Mouse (Mus musculus) thymus, adult 2 months (tissue): ENCODE measurements around the gene Slc12a8. TPM values are rescaled to one million over a fixed set of nuclear protein-coding genes. Genes with fewer than 3 reads are reported as not detected.

ENCODE experiments used
- DNase-seq: peaks from one replicate; pipeline ENCODE4 v3.0.0; 2021
- H3K27ac ChIP-seq: fragments of 200-500 bp; 2 replicates; pipeline ENCODE4 v1.5.1; 2012; ENCODE audit warnings: low read length, control low read depth; ENCODE audit not compliant: control insufficient read depth, insufficient read depth
- H3K27me3 ChIP-seq: fragments of 200-500 bp; 2 replicates; pipeline ENCODE4 v1.6.1; 2012; ENCODE audit warnings: mild to moderate bottlenecking, low read length, moderate library complexity, mixed read lengths; ENCODE audit not compliant: control insufficient read depth, insufficient read depth
- H3K36me3 ChIP-seq: fragments of 200-500 bp; 2 replicates; pipeline ENCODE4 v1.6.1; 2012; ENCODE audit warnings: mild to moderate bottlenecking, low read length, moderate library complexity; ENCODE audit not compliant: control insufficient read depth, insufficient read depth
- H3K4me1 ChIP-seq: fragments of 200-500 bp; replicated peaks from 2 replicates; pipeline ENCODE4 v1.6.1; 2012; ENCODE audit warnings: low read length; ENCODE audit not compliant: control insufficient read depth, insufficient read depth
- H3K4me3 ChIP-seq: fragments of 200-500 bp; 2 replicates; pipeline ENCODE4 v1.5.1; 2012; ENCODE audit warnings: mild to moderate bottlenecking, low read length, control low read depth, moderate library complexity; ENCODE audit not compliant: control insufficient read depth, insufficient read depth
- CTCF ChIP-seq: fragments of 200-500 bp; IDR thresholded peaks from 2 replicates; pipeline ENCODE4 v1.5.1; 2012; ENCODE audit warnings: mild to moderate bottlenecking, control low read depth, low read length, moderate library complexity, borderline replicate concordance; ENCODE audit not compliant: control insufficient read depth, poor library complexity, insufficient read depth; ENCODE audit errors: extremely low read depth
- POLR2A ChIP-seq: fragments of 200-500 bp; IDR thresholded peaks from 2 replicates; pipeline ENCODE4 v1.6.1; 2012; ENCODE audit warnings: mild to moderate bottlenecking, low read length, control low read depth, moderate library complexity; ENCODE audit not compliant: control insufficient read depth, poor library complexity, insufficient read depth; ENCODE audit errors: extremely low read depth
- WGBS: fragments of 180-500 bp; shearing (Covaris S2); methylation state at CpG from one replicate; pipeline ENCODE4 v1.1.7; 2018; 5-methylcytosine and 5-hydroxymethylcytosine counted together
- polyA plus RNA-seq: library from polyadenylated mRNA; depleted of rRNA; stranded (reverse); fragments of >200 nt; gene quantifications from 2 replicates; pipeline ENCODE4 v1.2.3, GENCODE M21; 2012; rRNA removed

Gene Slc12a8
- polyA plus RNA-seq = 0.50 and 0.51 TPM in 2 replicates

- H3K4me3 ChIP-seq = no peak within 1 kb of the TSS
Measured at GRCm38 (mm10) chr16:33516807-33517565, at the start of gene Slc12a8. Gene Slc12a8 (plus strand): TSS chr16:33517328.

GRCm38 (mm10) chr16:33467451-33467850 lies 49.7 kb upstream of the Slc12a8 start:
- Histone ChIP-seq H3K36me3 (peaks cover 12% of the 10 kb centered on the region), H3K4me1 (no peaks in the 10 kb centered on the region), H3K27me3 (no peaks in the 10 kb centered on the region), H3K27ac (no peak overlapping the region), H3K4me3 (no peak overlapping the region)
- DNase-seq = no peak
- 93% methylated on average over 6 of the region's 6 CpGs for WGBS
- no peak for TF ChIP-seq CTCF
- TF ChIP-seq POLR2A = no peak

More at GRCm38 (mm10) chr16:33516807-33517565, at the start of gene Slc12a8:
- 26% methylated on average over 27 of the region's 27 CpGs for WGBS
- Histone ChIP-seq H3K27me3 (no peaks in the 10 kb centered on the region), H3K27ac (no peak within 1 kb of the TSS), H3K36me3 (no peaks in the 10 kb centered on the region), H3K4me1 (0 out of 2 replicates have a peak, but pooled peaks cover 5% of the 10 kb centered on the region)
- no peak for DNase-seq
- TF ChIP-seq POLR2A = no peak
- TF ChIP-seq CTCF = no peak

- Histone ChIP-seq H3K27me3 (no peaks in the 10 kb centered on the region), H3K4me3 (no peak overlapping the region), H3K4me1 (no peaks in the 10 kb centered on the region), H3K27ac (no peak overlapping the region), H3K36me3 (peaks cover 17% of the 10 kb centered on the region)
- no peak for DNase-seq
- no peak for TF ChIP-seq CTCF
- TF ChIP-seq POLR2A = no peak
Measured at GRCm38 (mm10) chr16:33469973-33470372, 47.2 kb upstream of the Slc12a8 start.

GRCm38 (mm10) chr16:33474381-33474780 lies 42.7 kb upstream of the Slc12a8 start:
- Histone ChIP-seq H3K4me3 (no peak overlapping the region), H3K4me1 (no peaks in the 10 kb centered on the region), H3K27me3 (no peaks in the 10 kb centered on the region), H3K36me3 (peaks cover 16% of the 10 kb centered on the region), H3K27ac (no peak overlapping the region)
- WGBS = 65% methylated on average over 6 of the region's 6 CpGs
- DNase-seq = no peak
- TF ChIP-seq POLR2A = no peak
- TF ChIP-seq CTCF = no peak

GRCm38 (mm10) chr16:33479926-33480325 lies 37.2 kb upstream of the Slc12a8 start:
- Histone ChIP-seq H3K27me3 (no peaks in the 10 kb centered on the region), H3K36me3 (peaks cover 15% of the 10 kb centered on the region)
- TF ChIP-seq POLR2A = no peak
- no peak for TF ChIP-seq CTCF

GRCm38 (mm10) chr16:33481148-33481547 lies 36.0 kb upstream of the Slc12a8 start:
- peak; percentile 17 for DNase-seq
- no peak overlapping the region for H3K4me3 ChIP-seq
- H3K27ac ChIP-seq = no peak overlapping the region
- no peaks in the 10 kb centered on the region for H3K4me1 ChIP-seq
- H3K27me3 ChIP-seq = no peaks in the 10 kb centered on the region
- no peak for TF ChIP-seq POLR2A
- no peak for TF ChIP-seq CTCF
- 95% methylated on average over 2 of the region's 2 CpGs for WGBS
- H3K36me3 ChIP-seq = peaks cover 19% of the 10 kb centered on the region

More at GRCm38 (mm10) chr16:33479926-33480325, 37.2 kb upstream of the Slc12a8 start:
- DNase-seq = no peak
- Histone ChIP-seq H3K4me3 (no peak overlapping the region), H3K4me1 (no peaks in the 10 kb centered on the region), H3K27ac (no peak overlapping the region)

- no peaks in the 10 kb centered on the region for H3K4me1 ChIP-seq
- WGBS = 98% methylated on average over 3 of the region's 3 CpGs
- no peaks in the 10 kb centered on the region for H3K27me3 ChIP-seq
- no peak for TF ChIP-seq CTCF
- TF ChIP-seq POLR2A = no peak
- no peak for DNase-seq
- H3K4me3 ChIP-seq = no peak overlapping the region
- H3K36me3 ChIP-seq = peaks cover 17% of the 10 kb centered on the region
- no peak overlapping the region for H3K27ac ChIP-seq
Measured at GRCm38 (mm10) chr16:33482309-33482708, 34.8 kb upstream of the Slc12a8 start.
